Mouse (Mus musculus) frontal cortex, postnatal 14 days (tissue): ENCODE measurements around the gene Slit1.

Experiments
- DNase-seq, 2 experiments: peaks; one replicate each; pipeline ENCODE4 v3.0.0; 2022; ENCODE audit warnings: low spot score in 2 of 2

Slit1 gene

DNA sequence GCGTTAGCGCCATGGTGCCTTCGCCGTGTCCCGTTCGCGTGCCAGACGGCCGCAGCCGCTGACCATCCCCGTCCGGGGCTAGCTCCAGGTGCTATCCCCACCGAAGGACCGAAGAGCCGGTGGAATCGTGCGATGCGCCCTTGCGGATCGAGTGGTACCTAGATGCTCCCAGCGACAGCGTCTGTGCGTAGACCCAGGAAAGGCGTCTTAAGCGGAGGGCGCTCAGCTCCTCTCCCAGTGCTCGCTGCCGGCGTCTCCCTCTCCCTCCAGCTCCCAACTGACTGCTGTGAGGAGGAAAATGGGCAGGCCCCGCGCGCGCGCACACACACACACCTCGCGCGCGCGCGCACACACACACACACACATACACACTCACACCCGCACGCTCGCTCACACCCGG lies at the start of gene Slit1:
Gene Slit1, minus strand, starts transcription at position 270 of the 400 bp plus-strand sequence.
- DNase-seq = peak in 1 of 2 experiments; percentile 53

DNA sequence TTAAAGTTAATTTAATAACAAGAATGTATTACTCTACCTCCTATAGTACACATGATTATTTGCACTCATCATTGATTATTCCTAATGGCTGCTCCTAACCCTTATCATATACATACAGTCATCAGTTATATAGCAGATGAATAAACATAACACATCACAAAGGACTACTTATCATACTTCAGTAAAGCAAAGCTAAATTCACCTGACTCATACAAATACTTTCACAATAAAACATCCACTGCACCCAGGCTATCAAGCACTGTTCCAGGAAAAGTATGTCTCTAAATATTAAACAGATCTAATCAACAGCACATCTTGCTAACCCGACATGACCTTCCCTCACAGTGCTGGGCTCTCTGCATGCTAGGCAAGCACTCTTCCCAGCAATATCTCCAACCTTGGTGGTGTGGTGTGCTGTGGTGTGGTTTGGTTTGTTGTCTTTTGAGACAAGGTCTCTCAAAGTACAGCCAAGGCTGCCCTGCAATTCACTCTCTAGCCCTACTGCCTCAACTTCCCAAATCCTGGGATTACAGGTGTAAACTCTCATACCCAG lies 49.5 kb upstream of the Slit1 start:
- DNase-seq = no peak

DNA sequence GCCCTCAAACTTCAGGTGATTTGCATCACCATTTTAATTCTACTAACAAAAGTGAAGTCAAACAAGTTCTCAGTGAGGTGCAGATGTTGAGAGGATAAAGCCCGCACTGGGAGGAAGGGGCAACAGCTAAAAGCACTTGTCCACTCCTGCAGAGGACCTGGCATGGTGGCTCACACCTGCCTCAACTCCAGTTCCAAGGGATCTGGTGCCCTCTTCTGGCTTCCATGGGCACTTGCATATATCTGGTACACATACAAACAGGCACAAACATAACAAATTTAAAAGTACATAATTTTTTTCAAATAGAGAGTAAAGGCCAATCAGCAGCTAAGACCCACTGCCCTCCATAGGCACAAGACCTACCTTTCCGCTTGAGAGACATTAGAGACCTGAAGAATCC lies 47.9 kb upstream of the Slit1 start:
- no peak for DNase-seq

DNA sequence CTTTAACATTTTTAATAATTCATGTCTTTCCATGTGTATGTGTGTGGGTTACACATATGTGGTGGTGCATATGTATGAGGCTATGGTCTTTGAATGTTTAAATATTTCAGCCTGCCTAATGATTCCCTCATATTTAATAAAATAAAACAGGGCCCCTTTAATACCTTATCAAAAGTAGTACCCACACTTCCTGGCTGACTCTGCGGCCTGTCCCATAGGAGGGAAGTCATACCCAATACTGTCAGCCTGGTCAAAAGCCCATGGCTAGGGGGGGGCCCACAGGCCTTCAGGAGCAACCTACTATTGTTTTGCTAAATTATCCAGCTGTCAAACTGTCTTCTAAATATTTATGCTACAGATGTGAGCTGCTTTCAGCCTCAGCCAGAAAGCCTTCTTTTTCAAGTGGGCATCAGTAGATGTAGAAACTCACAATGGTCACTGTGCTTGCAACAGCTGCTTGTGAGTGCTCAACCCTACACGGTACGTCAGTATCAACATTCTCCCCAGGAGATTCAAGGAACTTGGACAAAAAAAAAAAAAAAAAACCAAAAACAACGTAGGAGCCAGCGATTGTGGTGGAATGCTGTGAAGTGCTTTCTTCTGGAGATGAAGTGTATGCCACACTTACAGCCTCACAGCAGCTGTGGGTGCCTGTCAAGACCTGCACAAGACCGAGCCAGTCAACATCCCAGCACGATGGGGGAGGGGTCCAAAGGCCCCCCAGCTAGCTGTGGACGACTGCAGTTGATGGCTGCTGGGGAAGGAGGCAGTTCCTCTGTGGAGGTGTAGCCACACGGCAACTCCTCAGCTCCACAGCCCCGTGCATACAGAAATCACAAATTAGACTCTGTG lies 45.9 kb upstream of the Slit1 start:
- DNase-seq = no peak

DNA sequence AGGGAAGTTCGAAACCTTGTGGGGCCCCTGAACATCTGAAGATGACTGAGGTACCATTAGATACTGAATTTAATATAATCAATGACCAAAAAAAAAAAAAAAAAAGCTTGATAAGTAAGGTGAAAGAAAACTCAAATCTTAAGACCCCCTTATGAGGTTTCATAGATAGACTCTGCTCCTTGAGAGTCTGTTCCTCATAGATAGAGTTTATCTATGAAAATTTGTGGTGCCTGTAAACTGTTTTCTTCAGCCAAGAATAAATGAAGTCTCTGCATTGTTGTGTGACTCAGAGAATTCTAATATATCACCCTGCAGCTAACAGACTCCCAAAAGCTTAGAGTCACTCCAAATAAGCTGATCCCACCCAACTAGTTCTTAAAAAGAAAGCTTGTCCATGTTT lies 43.4 kb upstream of the Slit1 start:
- DNase-seq = no peak

DNA sequence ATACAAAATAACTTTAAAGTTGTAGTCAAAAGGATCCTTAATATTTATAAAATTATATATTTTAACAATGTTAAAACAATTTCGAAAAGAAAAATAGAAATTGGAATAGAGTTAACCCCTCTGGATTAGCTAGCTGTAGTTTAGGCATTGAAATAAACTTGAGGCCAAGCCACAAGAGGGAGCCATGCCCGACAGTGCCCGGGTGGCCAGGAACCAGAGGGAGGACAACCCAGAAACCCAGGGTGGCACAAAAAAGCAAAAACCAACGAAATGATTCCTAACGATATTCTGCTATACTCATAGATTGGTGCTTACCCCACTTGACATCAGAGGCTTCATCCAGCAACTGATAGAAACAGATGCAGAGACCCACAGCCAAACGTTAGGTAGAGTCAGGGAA lies 34.0 kb upstream of the Slit1 start:
- no peak for DNase-seq

DNA sequence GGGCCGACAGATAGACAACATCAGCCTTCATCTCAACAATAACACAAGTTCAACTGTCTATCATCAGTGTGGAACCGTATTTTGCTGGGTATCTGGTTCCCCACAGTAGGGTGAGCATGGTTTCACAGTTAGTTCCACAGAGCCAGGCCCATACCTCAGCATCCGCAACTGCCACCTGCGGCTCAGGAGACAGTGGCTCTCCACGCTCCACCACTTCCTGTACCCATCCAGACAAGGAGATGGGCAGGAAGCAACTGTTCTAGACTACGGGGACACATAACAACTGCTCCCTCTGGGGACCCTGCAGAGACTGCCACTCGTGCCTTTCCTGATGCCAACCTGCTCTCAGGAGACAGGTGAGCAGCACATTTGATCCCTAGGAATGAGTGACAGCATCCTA lies 25.2 kb upstream of the Slit1 start:
- DNase-seq = no peak

DNA sequence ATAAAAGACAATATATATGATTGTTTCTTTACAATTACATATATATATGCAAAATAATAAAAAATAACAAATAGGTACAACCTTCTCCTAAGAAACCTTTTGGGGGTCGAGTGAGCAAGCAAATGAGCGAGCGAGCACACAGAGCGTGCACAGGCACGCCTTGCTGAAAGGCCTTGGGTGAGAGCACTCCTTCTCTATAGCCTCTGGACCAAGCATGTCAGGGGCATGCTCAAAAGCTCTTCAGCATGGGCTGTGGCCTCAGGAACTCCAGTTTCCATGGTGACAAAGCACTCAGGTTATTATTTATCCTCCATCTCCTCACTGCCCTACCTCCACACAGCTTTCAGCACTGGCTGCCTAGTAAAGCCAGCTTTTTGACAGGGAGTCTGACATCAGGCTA lies 23.2 kb upstream of the Slit1 start:
- no peak for DNase-seq

DNA sequence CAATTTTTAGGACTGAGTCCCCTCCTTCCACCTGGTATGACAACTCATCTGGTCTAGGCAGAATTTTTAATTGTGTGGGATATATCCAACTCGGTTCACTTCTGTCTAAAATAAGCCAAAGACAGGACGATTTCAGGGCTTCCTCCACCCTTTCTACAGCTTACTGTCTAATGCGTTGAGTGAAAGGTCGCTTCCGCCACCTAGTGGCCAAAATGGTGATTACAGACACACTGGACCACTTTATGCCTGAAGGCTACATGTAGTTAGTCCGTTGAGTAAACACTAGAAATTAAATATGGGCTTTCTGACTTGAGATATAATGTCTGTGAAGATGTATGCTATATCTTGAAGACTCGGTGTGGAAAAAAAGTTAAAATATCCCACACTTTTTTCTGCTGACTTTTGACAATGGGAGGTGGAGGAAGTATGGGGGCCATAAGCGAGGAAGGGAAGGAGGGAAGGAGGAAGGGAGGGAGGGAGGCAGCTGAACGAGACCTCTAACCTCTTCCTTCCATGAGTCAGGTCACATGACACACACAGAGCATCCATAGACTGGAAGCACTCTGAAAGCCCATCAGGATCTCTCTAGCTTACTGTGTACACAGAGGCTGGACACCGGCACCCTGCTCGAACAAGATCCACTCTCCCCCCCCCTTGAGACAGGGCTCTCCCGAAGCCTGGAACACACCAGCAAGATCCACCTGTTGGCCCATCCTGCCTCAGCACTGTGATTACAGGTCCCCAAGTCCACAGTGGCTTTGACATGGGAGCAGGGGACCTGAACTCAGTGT lies 20.6 kb upstream of the Slit1 start:
- DNase-seq = peak; percentile 82 to 96

DNA sequence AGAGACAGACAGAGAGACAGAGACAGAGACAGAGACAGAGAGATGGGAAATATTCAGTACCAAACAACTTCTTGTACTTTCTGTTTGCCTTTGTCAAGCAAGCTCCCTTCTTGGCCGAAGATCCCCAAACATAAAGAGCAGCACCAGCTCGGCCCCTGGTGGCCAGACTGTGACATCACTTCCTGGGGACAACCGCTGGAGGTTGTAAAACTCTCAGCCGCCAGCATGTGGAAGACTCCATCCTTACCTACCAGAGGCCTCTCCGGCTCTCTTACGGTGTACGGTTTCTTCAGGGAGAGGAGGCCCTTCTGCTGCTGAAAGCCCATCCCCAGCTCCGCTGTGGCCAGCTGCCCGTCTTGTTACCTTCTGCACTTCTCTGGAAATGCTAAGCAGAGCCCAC lies 18.1 kb upstream of the Slit1 start:
- DNase-seq = no peak

DNA sequence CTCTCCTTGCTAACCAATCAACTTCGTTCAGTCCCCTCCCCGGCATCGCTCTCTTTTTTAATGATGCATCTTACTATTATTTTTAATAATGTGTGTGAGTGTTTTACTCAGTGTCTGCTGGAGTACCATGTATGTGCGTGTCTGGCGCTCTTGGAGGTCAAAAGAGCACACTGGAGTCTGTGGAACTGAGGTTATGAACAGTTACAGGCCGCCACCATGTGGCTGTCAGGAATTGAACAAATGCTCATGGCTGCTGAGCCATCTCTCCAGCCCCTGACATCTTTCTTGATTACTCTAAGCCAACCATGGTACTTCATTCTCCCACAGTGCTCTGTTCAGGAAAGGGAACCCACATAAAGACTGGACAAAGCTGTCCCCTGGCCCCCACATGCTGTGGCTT lies 16.3 kb upstream of the Slit1 start:
- DNase-seq = no peak

DNA sequence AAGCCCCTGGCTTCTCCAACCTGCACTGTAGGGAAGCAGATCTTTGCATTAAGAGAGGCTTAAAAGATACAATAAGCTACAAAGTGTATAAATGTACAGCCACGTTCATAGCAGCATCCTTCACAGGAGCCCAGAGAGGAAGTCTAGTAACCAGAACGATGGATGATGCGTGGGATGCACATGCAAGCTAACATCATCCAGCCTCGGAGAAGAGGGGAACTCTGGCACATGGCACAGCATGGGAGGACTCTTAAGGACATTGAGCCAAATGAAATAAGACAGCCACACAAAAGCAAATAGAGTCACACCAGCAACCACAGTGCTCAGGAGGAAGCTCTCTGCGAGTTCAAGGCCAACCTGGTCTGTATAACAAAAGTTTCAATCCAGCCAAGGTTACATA lies 15.8 kb upstream of the Slit1 start:
- no peak for DNase-seq

DNA sequence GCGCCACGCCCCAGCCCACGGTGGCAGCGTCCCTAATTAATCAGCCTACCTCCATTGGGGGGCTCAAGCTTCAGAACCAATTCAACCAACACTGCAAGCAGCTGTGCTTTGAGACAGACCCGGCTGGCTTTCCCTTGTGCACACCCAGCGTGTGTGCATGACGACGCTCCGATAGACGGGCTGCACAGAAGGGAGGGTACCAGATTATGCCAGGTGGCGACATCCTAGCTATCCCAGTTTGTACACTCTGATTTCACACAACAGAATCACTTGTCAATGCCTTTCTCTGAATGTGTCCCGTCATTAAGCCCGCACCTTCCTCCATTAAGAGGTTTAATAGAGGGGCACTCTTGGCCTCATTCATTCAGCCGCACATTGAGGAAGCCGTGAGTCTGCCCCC lies 11.3 kb upstream of the Slit1 start:
- no peak for DNase-seq

DNA sequence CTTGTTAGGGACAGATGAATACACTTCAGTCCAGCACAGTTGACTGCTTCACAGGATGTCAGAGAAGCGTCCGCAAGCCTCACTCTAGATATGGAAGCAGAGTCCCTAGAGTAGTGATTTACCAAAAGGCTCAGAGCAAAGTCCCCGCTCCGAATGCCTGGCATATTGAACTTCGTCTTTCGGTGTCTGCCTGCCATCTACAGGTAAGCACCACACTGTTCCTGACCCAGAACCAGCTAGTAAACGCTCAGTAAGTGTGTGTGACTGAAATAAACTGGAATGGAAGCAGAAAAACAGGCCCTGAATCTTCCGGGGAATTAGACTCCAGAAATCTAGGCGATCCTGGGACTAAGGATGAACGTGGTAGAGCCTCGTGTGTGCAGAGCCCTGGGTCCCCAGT lies 8.4 kb upstream of the Slit1 start:
- DNase-seq = no peak

DNA sequence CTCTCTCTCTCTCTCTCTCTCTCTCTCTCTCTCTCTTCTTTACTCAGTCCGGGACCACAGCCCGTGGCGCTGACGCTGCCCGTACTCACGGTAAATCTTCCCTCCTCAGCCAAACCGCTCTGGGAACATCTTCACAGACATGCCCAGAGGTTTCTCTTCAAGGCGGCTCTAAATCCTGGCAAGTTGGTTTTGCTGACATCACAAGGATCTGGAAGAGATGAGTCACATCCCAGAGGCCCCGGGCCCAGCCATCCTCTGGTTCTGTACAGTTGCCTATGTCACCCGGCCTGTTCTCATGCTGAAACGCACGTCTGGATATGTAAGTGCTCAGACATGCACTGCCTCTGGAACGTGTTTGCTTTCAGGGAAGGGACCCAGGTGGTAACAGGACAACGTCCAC lies 4.0 kb upstream of the Slit1 start:
- DNase-seq = no peak

DNA sequence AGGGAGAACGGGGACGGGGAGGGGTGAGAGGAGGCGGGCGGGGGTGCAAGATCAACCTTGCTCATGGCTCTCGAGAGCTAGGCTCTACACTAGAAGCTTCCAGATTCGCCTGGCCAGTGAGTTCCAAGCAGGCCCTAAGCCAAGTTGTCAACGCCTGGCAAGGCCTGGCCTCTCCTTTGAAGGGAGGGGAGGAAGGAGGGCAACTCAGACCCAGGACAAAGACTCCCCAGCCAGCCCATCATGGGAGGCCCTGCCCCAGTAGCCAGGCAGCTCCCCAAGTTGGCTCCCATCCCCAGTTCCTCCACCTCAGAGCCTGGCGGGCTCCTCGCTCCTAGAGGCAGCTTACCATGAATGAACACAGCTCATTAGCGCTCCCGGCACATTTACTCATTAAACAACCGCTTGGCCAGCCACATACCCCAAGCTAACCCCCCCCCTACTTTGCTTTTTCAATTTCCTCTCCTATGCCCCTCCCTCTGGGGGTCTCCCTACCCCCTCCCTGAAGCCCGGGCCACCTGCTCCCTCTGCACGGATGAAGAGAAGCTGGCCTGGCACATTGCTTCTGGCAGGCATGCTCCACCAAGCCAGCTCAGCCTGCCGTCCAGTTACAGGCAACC lies 2.6 kb upstream of the Slit1 start:
- DNase-seq = peak; percentile 47 to 68

DNA sequence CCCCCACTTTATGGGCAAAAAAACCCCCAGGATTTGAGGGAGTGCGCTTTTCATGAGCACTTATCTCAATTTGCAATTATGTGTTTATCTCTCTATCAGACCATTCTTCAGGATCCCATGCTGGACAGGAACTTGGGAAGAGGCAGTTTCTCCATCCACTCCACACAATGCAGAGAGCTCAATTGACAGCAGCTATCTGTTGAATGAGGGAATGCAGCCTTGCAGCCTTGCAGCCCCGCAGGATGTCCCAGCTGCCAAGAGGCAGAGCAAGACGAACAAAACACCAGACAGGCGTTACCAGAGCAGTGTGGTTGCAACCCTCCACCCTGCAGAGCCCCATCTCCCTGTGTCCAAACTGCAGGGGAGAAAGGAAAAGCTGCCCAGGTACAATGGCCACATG lies 4.6 kb downstream of the Slit1 start:
- DNase-seq = no peak

DNA sequence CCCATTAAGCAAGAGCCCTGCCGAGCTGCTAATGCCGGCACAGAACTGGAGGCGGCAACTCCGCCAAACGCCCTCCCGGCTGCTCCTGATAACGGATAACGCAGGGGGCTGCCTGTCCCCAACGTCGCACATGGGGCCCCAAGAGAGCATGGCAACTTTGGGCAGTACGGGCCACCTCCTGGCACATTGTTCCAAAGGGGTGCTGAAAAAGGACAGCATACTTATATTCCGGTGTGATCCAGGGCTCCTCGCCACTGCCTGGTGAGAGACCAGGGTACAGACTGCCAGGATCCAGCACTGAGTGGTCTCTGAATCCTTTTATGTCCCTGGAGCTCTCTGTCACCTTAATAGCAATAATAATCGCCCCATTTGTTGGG lies 5.0 kb downstream of the Slit1 start:
- no peak for DNase-seq

DNA sequence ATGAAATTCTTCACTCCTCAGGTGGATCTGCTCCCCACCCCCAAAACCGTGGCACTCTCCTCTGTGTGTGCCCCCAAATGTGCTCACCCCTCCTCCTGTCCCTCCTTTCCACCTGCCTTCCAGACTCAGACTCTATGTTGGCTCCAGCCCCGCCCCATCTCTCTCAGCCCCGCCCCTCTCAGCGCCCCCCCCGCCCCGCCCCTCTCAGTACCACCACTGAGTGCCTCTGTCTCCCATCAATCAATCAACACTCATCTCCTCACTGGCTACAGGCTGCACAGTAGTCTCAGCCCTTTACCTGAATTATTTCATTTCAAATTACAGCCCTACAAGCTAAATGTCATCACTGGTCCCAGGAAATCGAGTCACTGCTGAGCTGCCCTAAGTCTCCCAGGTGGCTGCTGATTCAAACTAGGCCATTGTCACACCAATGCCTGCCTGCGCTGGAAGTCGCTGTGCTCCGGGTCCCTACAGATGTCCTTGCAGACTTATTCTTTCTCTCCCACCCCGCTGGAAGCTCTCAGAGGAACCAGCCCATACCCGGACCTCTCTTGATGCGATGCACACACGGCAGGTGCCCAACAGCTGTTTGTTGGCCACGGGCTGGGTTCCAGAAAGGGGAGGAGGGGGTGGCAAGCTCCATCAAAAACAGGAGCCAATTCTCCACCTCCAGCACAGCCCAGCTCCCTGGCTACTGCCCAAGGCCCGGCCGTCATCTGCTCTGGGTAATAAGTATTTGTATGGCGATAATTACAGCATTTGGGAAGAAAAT lies 5.6 kb downstream of the Slit1 start:
- peak; percentile 35 to 54 for DNase-seq

DNA sequence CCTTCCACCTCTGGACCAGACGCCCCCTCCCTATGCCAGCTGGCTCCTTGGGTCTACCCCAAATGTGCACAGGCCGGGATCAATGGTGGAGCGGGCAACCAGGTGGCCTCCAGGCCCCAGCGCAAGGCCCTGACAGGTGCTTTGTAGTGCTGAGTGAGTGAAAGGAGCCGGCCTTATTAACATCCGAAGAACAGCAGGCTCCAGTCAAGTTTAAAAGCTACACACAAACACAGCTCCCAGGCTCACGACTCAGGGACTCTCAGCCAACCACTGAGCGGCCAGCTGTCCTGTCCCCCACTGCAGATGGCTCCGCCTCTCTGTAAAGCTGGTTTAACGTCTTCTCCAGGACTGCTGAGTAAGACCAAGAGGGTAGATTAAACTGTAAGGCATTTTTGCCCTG lies 8.8 kb downstream of the Slit1 start:
- no peak for DNase-seq

DNA sequence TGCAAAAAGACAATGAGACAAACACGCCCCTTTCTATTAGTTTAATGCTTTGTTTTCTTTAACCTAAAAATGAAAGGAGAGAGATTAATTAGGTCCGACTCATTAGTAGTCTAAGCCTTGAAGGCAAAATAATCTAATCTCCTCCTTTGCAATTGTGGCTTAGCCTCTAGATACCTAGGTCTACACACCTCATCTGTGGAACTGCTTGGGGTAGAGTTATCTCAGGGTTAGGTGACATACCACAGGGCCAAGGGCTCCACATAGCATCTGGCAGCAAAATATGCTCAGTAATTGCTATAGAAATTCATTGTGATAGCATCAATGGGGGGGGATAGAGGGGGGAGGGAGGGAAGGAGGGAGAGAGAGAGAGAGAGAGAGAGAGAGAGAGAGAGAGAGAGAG lies 18.0 kb downstream of the Slit1 start:
- DNase-seq = no peak
